Mouse (Mus musculus): ENCODE measurements around the gene Trappc4. TPM values are rescaled to one million over a fixed set of nuclear protein-coding genes. Genes with fewer than 3 reads are reported as not detected.
A peak's percentile ranks its signal among the peaks of the same experiment; 100 is the strongest.
"Not testable (repeated sequence)": the region's sequence is repeated elsewhere in the genome, so short reads cannot be mapped to it uniquely, and the experiment has no call there.

The Trappc4 gene
- total RNA-seq, 2 experiments from 2014 or later, result 75.3 to 87.2 TPM

- DNase-seq (ENCODE audit: extremely low spot score in 1 of 2, low spot score in 2 of 2), result no peak
- intact Hi-C loops (cut with DNase I), result no loop called here
Measured at GRCm38 (mm10) chr9:44411601-44412130, 4.3 kb upstream of the Trappc4 start.

- no peak for DNase-seq (ENCODE audit: extremely low spot score in 1 of 2, low spot score in 2 of 2)
- intact Hi-C loops (cut with DNase I), result no loop called here
Measured at GRCm38 (mm10) chr9:44410647-44411336, 3.4 kb upstream of the Trappc4 start.

GRCm38 (mm10) chr9:44408693-44409092, 1.3 kb upstream of the Trappc4 start:
- intact Hi-C loops (cut with DNase I), result not testable (repeated sequence)

GRCm38 (mm10) chr9:44407752-44408097, 325 bp upstream of the Trappc4 start:
- DNase-seq (ENCODE audit: extremely low spot score in 1 of 2, low spot score in 2 of 2), result no peak
- intact Hi-C loops (cut with DNase I), result no loop called here

More at GRCm38 (mm10) chr9:44408693-44409092, 1.3 kb upstream of the Trappc4 start:
- DNase-seq (ENCODE audit: extremely low spot score in 1 of 2, low spot score in 2 of 2), result not testable (repeated sequence)

GRCm38 (mm10) chr9:44405011-44405410, 2.4 kb downstream of the Trappc4 start:
- no peak for DNase-seq (ENCODE audit: extremely low spot score in 1 of 2, low spot score in 2 of 2)
- intact Hi-C loops (cut with DNase I), result no loop called here

- intact Hi-C loops (cut with DNase I), result no loop called here
- no peak for DNase-seq (ENCODE audit: extremely low spot score in 1 of 2, low spot score in 2 of 2)
Measured at GRCm38 (mm10) chr9:44401081-44401480, 6.3 kb downstream of the Trappc4 start.

GRCm38 (mm10) chr9:44399795-44400114, 7.6 kb downstream of the Trappc4 start:
- intact Hi-C loops (cut with DNase I), result no loop called here
- DNase-seq (ENCODE audit: extremely low spot score in 1 of 2, low spot score in 2 of 2), result no peak

GRCm38 (mm10) chr9:44399114-44399794, 8.1 kb downstream of the Trappc4 start:
- intact Hi-C loops (cut with DNase I), result no loop called here
- DNase-seq (ENCODE audit: extremely low spot score in 1 of 2, low spot score in 2 of 2), result no peak

GRCm38 (mm10) chr9:44398551-44398950, 8.8 kb downstream of the Trappc4 start:
- intact Hi-C loops (cut with DNase I), result no loop called here
- DNase-seq (ENCODE audit: extremely low spot score in 1 of 2, low spot score in 2 of 2), result no peak

GRCm38 (mm10) chr9:44398087-44398486, 9.3 kb downstream of the Trappc4 start:
- intact Hi-C loops (cut with DNase I), result no loop called here
- DNase-seq (ENCODE audit: extremely low spot score in 1 of 2, low spot score in 2 of 2), result no peak

- intact Hi-C loops (cut with DNase I), result no loop called here
- DNase-seq (ENCODE audit: extremely low spot score in 1 of 2, low spot score in 2 of 2), result peak; percentile 93 to 96
Measured at GRCm38 (mm10) chr9:44396684-44397411, 10.6 kb downstream of the Trappc4 start, which contains the start of gene Slc37a4. TSS of gene Slc37a4 (plus strand) at chr9:44396852.

- peak in 1 of 2 experiments; percentile 85 for DNase-seq (ENCODE audit: extremely low spot score in 1 of 2, low spot score in 2 of 2)
- intact Hi-C loops (cut with DNase I), result no loop called here
Measured at GRCm38 (mm10) chr9:44391466-44391865, 15.9 kb downstream of the Trappc4 start.

- DNase-seq (ENCODE audit: extremely low spot score in 1 of 2, low spot score in 2 of 2), result peak in 1 of 2 experiments; percentile 62
- intact Hi-C loops (cut with DNase I), result loop anchor here (5.0 kb wide), 1 partner anchor 37 kb away; no protein-coding TSS in a partner anchor
Measured at GRCm38 (mm10) chr9:44389273-44389672, 18.1 kb downstream of the Trappc4 start.

- no peak for DNase-seq (ENCODE audit: extremely low spot score in 1 of 2, low spot score in 2 of 2)
- intact Hi-C loops (cut with DNase I), result loop anchor here (5.0 kb wide), 1 partner anchor 35 kb away; no protein-coding TSS in a partner anchor
Measured at GRCm38 (mm10) chr9:44387221-44387620, 20.2 kb downstream of the Trappc4 start.

GRCm38 (mm10) chr9:44384596-44384995, 22.8 kb downstream of the Trappc4 start:
- DNase-seq (ENCODE audit: extremely low spot score in 1 of 2, low spot score in 2 of 2), result no peak
- intact Hi-C loops (cut with DNase I), result no loop called here

- peak in 1 of 2 experiments; percentile 43 for DNase-seq (ENCODE audit: extremely low spot score in 1 of 2, low spot score in 2 of 2)
- intact Hi-C loops (cut with DNase I), result no loop called here
Measured at GRCm38 (mm10) chr9:44379862-44380261, 27.5 kb downstream of the Trappc4 start.

- peak; percentile 99 for DNase-seq (ENCODE audit: extremely low spot score in 1 of 2, low spot score in 2 of 2)
- intact Hi-C loops (cut with DNase I), result no loop called here
Measured at GRCm38 (mm10) chr9:44379054-44379834, 28.2 kb downstream of the Trappc4 start, which contains the start of gene Hyou1. TSS of gene Hyou1 (plus strand) at chr9:44379490.

- intact Hi-C loops (cut with DNase I), result no loop called here
- no peak for DNase-seq (ENCODE audit: extremely low spot score in 1 of 2, low spot score in 2 of 2)
Measured at GRCm38 (mm10) chr9:44378153-44378730, 29.2 kb downstream of the Trappc4 start.
